Mouse (Mus musculus) ES-E14 (cell line): Measurements from ENCODE around the gene Fmnl1.

Source experiments
- HCFC1 ChIP-seq: IDR thresholded peaks from 2 replicates; pipeline ENCODE4 v1.6.1; 2012; ENCODE audit warnings: low read length, inconsistent platforms, borderline replicate concordance; ENCODE audit not compliant: insufficient read depth
- ZC3H11A ChIP-seq: IDR thresholded peaks from 2 replicates; pipeline ENCODE4 v1.6.1; 2012; ENCODE audit warnings: low read depth, mild to moderate bottlenecking, inconsistent platforms, low read length, borderline replicate concordance
- ZNF384 ChIP-seq: IDR thresholded peaks from 2 replicates; pipeline ENCODE4 v1.6.1; 2012; ENCODE audit warnings: low read depth, low read length, inconsistent platforms

GRCm38 (mm10) chr11:103147766-103148165, 23.1 kb upstream of the Fmnl1 start:
- TF ChIP-seq ZNF384 (no peak), HCFC1 (no peak), ZC3H11A (no peak)
